Mouse (Mus musculus) heart, postnatal 25 days (tissue): Measurements from ENCODE around the gene Mndal. TPM values are rescaled to one million over a fixed set of nuclear protein-coding genes. Genes with fewer than 3 reads are reported as not detected.
"Not testable (repeated sequence)": the region's sequence is repeated elsewhere in the genome, so short reads cannot be mapped to it uniquely, and the experiment has no call there.

Experiments
- DNase-seq: peaks from one replicate; pipeline ENCODE4 v3.0.0; 2022; ENCODE audit warnings: low spot score
- intact Hi-C: fragments of 180-260 bp; cut with DNase I; formaldehyde crosslinking; loops from one replicate; pipeline ENCODE4 v1.15.1; 2025
- total RNA-seq, 2 experiments: library from RNA; stranded (reverse); gene quantifications; 2 replicates each; pipeline ENCODE4 v1.2.3; 2021

Mndal gene
- total RNA-seq, 2 experiments from 2014 or later, result 12.7 to 14.6 TPM

DNA sequence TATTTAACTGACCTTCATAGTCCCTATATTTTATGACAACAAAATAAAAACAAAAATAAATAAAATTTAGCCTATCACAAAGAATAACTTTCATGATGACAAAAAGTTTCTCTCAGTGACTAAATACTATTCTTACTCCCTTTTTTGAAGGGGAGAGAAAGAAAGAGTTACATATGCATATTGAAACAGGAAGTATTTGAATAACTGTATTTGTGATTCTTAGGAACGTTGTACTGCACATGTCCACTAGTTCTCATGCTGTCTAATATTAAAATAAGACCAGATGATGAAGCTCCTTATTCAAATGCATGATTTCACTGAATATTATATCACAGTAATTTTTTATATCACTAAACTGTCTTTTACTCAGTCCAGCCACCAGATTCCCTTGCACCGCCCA is 140.5 kb downstream of the Mndal start:
- not testable (repeated sequence) for DNase-seq
- intact Hi-C loops, result loop anchor here (5.0 kb wide), 1 partner anchor 76 kb away; no protein-coding TSS in a partner anchor

Other genes with a start within 250 kb of the Mndal start
- gene Ifi207, start 200.7 kb downstream of the Mndal start, total RNA-seq, result 1 to 10 TPM; 2.9 to 3.5 TPM
- gene Ifi204, start 175.5 kb downstream of the Mndal start, total RNA-seq, result 1 to 10 TPM; 2.2 TPM
- gene Ifi211, start 29.4 kb downstream of the Mndal start, total RNA-seq, result 1 to 10 TPM; 1.0 to 1.7 TPM
- gene Ifi203, start 181 bp upstream of the Mndal start, total RNA-seq, result 10 to 100 TPM; 15.0 to 15.2 TPM
- not detected for gene Ifi202b, start 40.3 kb upstream of the Mndal start, total RNA-seq
- gene Ifi205, start 89.3 kb upstream of the Mndal start, total RNA-seq, result 1 to 10 TPM; 5.2 to 6.0 TPM
- gene Olfr433, start 98.2 kb upstream of the Mndal start, total RNA-seq, result not detected
- not detected for gene Olfr432, start 106.7 kb upstream of the Mndal start, total RNA-seq
- not detected for gene Olfr430, start 124.1 kb upstream of the Mndal start, total RNA-seq
- not detected for gene Olfr429, start 141.8 kb upstream of the Mndal start, total RNA-seq
- not detected for gene Olfr427, start 154.4 kb upstream of the Mndal start, total RNA-seq
- not detected for gene Olfr231, start 178.7 kb upstream of the Mndal start, total RNA-seq
- not detected for gene Olfr424, start 189.0 kb upstream of the Mndal start, total RNA-seq
- gene Olfr420, start 213.1 kb upstream of the Mndal start, total RNA-seq, result not detected
- 10 to 100 TPM; 11.5 to 11.7 TPM for gene Spta1, start 230.3 kb upstream of the Mndal start, total RNA-seq